Mouse (Mus musculus) heart, embryonic 16.5 days (tissue): ENCODE measurements around the gene Crybg1. TPM values are rescaled to one million over a fixed set of nuclear protein-coding genes. Genes with fewer than 3 reads are reported as not detected.

Experiments
- ATAC-seq: fragments of 200-750 bp; cut with Nextera tagmentation; replicated peaks from 2 replicates; pipeline ENCODE4 v1.8.0; 2017; ENCODE audit warnings: moderate number of reproducible peaks; ENCODE audit not compliant: insufficient read depth, low FRiP score; ENCODE audit errors: extremely low read depth
- H3K27ac ChIP-seq: fragments of 300-500 bp; sonication (generic); 2 replicates; pipeline ENCODE4 v1.5.1; 2014; ENCODE audit warnings: mild to moderate bottlenecking, low read length, control low read depth, moderate library complexity
- H3K27me3 ChIP-seq: fragments of 300-500 bp; sonication (generic); 2 replicates; pipeline ENCODE4 v1.6.1; 2014; ENCODE audit warnings: low read length, mixed read lengths; ENCODE audit not compliant: control insufficient read depth, insufficient read depth
- H3K36me3 ChIP-seq: fragments of 300-500 bp; sonication (generic); 2 replicates; pipeline ENCODE4 v1.6.1; 2014; ENCODE audit not compliant: control insufficient read depth, insufficient read depth
- H3K4me1 ChIP-seq: fragments of 300-500 bp; sonication (generic); 2 replicates; pipeline ENCODE4 v1.6.1; 2014; ENCODE audit warnings: low read length, mixed read lengths; ENCODE audit not compliant: control insufficient read depth, insufficient read depth
- H3K4me2 ChIP-seq: fragments of 300-500 bp; sonication (generic); 2 replicates; pipeline ENCODE4 v1.6.1; 2014; ENCODE audit warnings: low read depth, mild to moderate bottlenecking, control low read depth, low read length
- H3K4me3 ChIP-seq: fragments of 300-500 bp; sonication (generic); 2 replicates; pipeline ENCODE4 v1.5.1; 2014; ENCODE audit warnings: mild to moderate bottlenecking, control low read depth, low read length
- H3K9ac ChIP-seq: fragments of 300-500 bp; sonication (generic); 2 replicates; pipeline ENCODE4 v1.6.1; 2014; ENCODE audit warnings: low read length, control low read depth
- H3K9me3 ChIP-seq: fragments of 300-500 bp; sonication (generic); replicated peaks from 2 replicates; pipeline ENCODE4 v1.6.1; 2016; ENCODE audit warnings: low read length; ENCODE audit not compliant: control insufficient read depth
- WGBS: fragments of 180-500 bp; shearing (Covaris S2); extraction: QIAGEN DNeasy Blood & Tissue Kit; methylation state at CpG from one replicate; pipeline ENCODE4 v1.1.7; 2014; 5-methylcytosine and 5-hydroxymethylcytosine counted together
- polyA plus RNA-seq: library from polyadenylated mRNA; unstranded; fragments of >200 nt; fragmentation: Nextera tagmentation; extraction: Ambion mirVana; gene quantifications from 2 replicates; pipeline ENCODE4 v1.2.1, GENCODE M21; 2015

Crybg1 gene
- polyA plus RNA-seq, 1 experiment from 2014 or later: 0.42 TPM

GRCm38 (mm10) chr10:44026105-44026504 is 122.5 kb downstream of the Crybg1 start:
- Histone ChIP-seq H3K27me3 (no peaks in the 10 kb centered on the region), H3K27ac (no peak overlapping the region), H3K4me1 (no peaks in the 10 kb centered on the region), H3K36me3 (no peaks in the 10 kb centered on the region), H3K9ac (no peak overlapping the region), H3K4me2 (no peak overlapping the region), H3K4me3 (no peak overlapping the region), H3K9me3 (no peaks in the 10 kb centered on the region)
- ATAC-seq: no peak
- 76% methylated on average over 1 of the region's 1 CpGs for WGBS

DNA sequence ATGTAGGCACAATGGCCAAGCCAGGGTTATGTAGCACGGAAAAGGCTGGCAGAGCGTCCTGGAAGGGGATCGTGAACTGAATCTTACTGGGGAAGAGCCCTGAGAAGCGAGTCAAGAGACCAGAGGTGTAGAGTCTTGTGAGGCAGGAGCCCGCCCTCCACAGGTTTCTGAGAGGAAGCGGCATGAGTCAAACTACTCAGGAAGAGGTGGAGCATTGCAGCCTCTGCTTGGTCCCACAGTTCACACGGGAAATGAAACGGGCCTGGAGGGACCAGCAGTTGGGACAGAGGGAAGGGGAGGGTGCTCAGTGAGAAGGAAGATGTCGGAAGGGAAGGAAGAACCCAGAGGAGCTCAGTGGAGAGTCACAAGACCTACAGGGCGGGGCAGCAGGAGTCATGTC is 123.9 kb downstream of the Crybg1 start:
- Histone ChIP-seq H3K4me3 (no peak overlapping the region), H3K27me3 (no peaks in the 10 kb centered on the region; the same call in 1 of the 2 replicates), H3K9me3 (no peaks in the 10 kb centered on the region), H3K27ac (no peak overlapping the region), H3K36me3 (no peaks in the 10 kb centered on the region), H3K4me1 (no peaks in the 10 kb centered on the region), H3K4me2 (no peak overlapping the region), H3K9ac (no peak overlapping the region)
- WGBS: 48% methylated on average over 10 of the region's 10 CpGs
- ATAC-seq: no peak

GRCm38 (mm10) chr10:44020141-44020540 is 128.5 kb downstream of the Crybg1 start:
- no peaks in the 10 kb centered on the region for H3K9me3 ChIP-seq
- no peaks in the 10 kb centered on the region for H3K4me1 ChIP-seq
- 65% methylated on average over 4 of the region's 4 CpGs for WGBS
- H3K36me3 ChIP-seq: no peaks in the 10 kb centered on the region
- H3K9ac ChIP-seq: no peak overlapping the region
- no peak overlapping the region for H3K27ac ChIP-seq
- no peak for ATAC-seq
- no peak overlapping the region for H3K4me2 ChIP-seq
- H3K27me3 ChIP-seq: peaks cover 3% of the 10 kb centered on the region
- no peak overlapping the region for H3K4me3 ChIP-seq

GRCm38 (mm10) chr10:44018562-44018961 is 130.1 kb downstream of the Crybg1 start:
- Histone ChIP-seq H3K27ac (no peak overlapping the region), H3K4me3 (no peak overlapping the region), H3K36me3 (no peaks in the 10 kb centered on the region), H3K4me1 (no peaks in the 10 kb centered on the region), H3K27me3 (peaks cover 3% of the 10 kb centered on the region), H3K9me3 (no peaks in the 10 kb centered on the region), H3K9ac (no peak overlapping the region), H3K4me2 (no peak overlapping the region)
- 78% methylated on average over 4 of the region's 4 CpGs for WGBS
- ATAC-seq: no peak

DNA sequence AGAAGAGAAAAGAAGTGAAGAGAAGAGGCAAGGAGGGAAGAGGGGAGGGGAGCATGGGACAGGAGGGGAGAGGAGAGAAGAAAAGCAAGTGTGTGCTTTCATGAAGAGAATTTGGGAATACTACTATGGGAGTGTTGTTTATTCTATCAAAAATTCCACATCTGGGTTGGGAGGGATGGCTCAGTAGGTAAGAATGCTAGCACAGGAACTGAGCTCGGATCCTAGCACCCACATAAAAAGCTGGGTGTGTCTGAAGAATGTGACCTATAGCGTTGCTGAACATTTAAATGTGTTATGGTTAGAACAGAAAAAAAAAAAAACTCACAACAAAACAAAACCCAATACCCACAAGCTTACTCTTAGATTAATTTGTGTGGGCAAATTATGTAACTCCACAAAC is 133.0 kb downstream of the Crybg1 start:
- Histone ChIP-seq H3K9me3 (no peaks in the 10 kb centered on the region), H3K4me3 (no peak overlapping the region), H3K27me3 (peaks cover 3% of the 10 kb centered on the region; the same call in 1 of the 2 replicates), H3K36me3 (no peaks in the 10 kb centered on the region), H3K27ac (no peak overlapping the region), H3K4me2 (no peak overlapping the region), H3K4me1 (no peaks in the 10 kb centered on the region), H3K9ac (no peak overlapping the region)
- ATAC-seq: no peak
- WGBS: 72% methylated on average over 2 of the region's 2 CpGs

- ATAC-seq: no peak
- Histone ChIP-seq H3K4me1 (no peaks in the 10 kb centered on the region), H3K4me2 (no peak overlapping the region), H3K9ac (no peak overlapping the region), H3K4me3 (no peak overlapping the region), H3K36me3 (no peaks in the 10 kb centered on the region), H3K27ac (no peak overlapping the region), H3K9me3 (no peaks in the 10 kb centered on the region), H3K27me3 (peaks cover 3% of the 10 kb centered on the region; the same call in 1 of the 2 replicates)
- 56% methylated on average over 4 of the region's 4 CpGs for WGBS
These were observed 134.8 kb downstream of the Crybg1 start for GRCm38 (mm10) chr10:44013885-44014284.

GRCm38 (mm10) chr10:44011408-44011807 is 137.2 kb downstream of the Crybg1 start:
- no peak overlapping the region for H3K4me2 ChIP-seq
- 73% methylated on average over 7 of the region's 7 CpGs for WGBS
- H3K27ac ChIP-seq: no peak overlapping the region
- no peaks in the 10 kb centered on the region for H3K4me1 ChIP-seq
- no peak for ATAC-seq
- H3K27me3 ChIP-seq: 0 out of 2 replicates have a peak, but pooled peaks cover 6% of the 10 kb centered on the region
- H3K36me3 ChIP-seq: no peaks in the 10 kb centered on the region
- no peak overlapping the region for H3K4me3 ChIP-seq
- H3K9me3 ChIP-seq: no peaks in the 10 kb centered on the region
- no peak overlapping the region for H3K9ac ChIP-seq

GRCm38 (mm10) chr10:44008808-44009207 is 139.8 kb downstream of the Crybg1 start:
- Histone ChIP-seq H3K4me3 (no peak overlapping the region), H3K9me3 (no peaks in the 10 kb centered on the region), H3K4me1 (peaks cover 6% of the 10 kb centered on the region), H3K4me2 (no peak overlapping the region), H3K27ac (no peak overlapping the region), H3K36me3 (no peaks in the 10 kb centered on the region), H3K27me3 (peaks cover 27% of the 10 kb centered on the region), H3K9ac (no peak overlapping the region)
- no peak for ATAC-seq

DNA sequence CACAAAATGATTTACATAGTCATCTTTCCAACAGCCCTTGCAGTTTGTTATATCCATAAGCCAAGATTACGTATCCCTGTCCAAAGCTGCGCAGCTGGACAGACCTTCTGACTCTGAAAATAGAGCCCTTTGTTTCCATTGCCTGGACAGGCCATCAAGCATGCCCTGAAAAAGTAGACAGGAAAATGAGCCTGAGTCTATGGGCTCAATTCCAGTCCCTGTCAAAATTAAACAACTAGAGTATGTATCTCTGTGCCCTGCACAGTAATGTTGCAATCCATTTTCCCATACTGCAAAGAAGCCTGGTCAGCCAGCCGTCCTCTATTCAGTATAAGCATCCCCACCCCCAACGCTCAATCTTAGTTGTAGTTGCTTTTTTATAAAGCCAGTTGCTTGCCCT is 141.8 kb downstream of the Crybg1 start:
- no peak for ATAC-seq
- no peaks in the 10 kb centered on the region for H3K36me3 ChIP-seq
- H3K9me3 ChIP-seq: no peaks in the 10 kb centered on the region
- 84% methylated on average over 4 of the region's 4 CpGs for WGBS
- no peak overlapping the region for H3K4me3 ChIP-seq
- no peak overlapping the region for H3K9ac ChIP-seq
- H3K27ac ChIP-seq: no peak overlapping the region
- peaks cover 9% of the 10 kb centered on the region for H3K4me1 ChIP-seq
- no peak overlapping the region for H3K4me2 ChIP-seq
- peaks cover 45% of the 10 kb centered on the region for H3K27me3 ChIP-seq
